Mouse (Mus musculus) MEL-GATA-1-ER (cell line): ENCODE results near the gene Mast3.
A peak's percentile ranks its signal among the peaks of the same experiment; 100 is the strongest.

Source experiments
- DNase-seq: peaks from one replicate; pipeline ENCODE4 v3.0.0-alpha.2; 2012; ENCODE audit warnings: low read depth; ENCODE audit errors: extremely low read depth

The Mast3 gene

GRCm38 (mm10) chr8:70762118-70762517 lies 42.7 kb downstream of the Mast3 start:
- peak; percentile 54 for DNase-seq

- peak; percentile 99 for DNase-seq
Measured at GRCm38 (mm10) chr8:70760775-70761406, 44.0 kb downstream of the Mast3 start, which contains the start of gene Mpv17l2. Mpv17l2 (minus strand) TSS chr8:70760946.

- no peak for DNase-seq
Measured at GRCm38 (mm10) chr8:70760350-70760749, 44.5 kb downstream of the Mast3 start.

- no peak for DNase-seq
Measured at GRCm38 (mm10) chr8:70758616-70759561, 46.0 kb downstream of the Mast3 start.

GRCm38 (mm10) chr8:70758308-70758615 lies 46.6 kb downstream of the Mast3 start:
- no peak for DNase-seq

GRCm38 (mm10) chr8:70757523-70758307 lies 47.1 kb downstream of the Mast3 start:
- DNase-seq: no peak

- no peak for DNase-seq
Measured at GRCm38 (mm10) chr8:70756476-70757040, 48.3 kb downstream of the Mast3 start.

GRCm38 (mm10) chr8:70755661-70756475 lies 49.0 kb downstream of the Mast3 start:
- no peak for DNase-seq

- DNase-seq: no peak
Measured at GRCm38 (mm10) chr8:70754871-70755660, 49.8 kb downstream of the Mast3 start.

GRCm38 (mm10) chr8:70754043-70754870 lies 50.6 kb downstream of the Mast3 start, which contains the start of gene Rab3a:
Rab3a (plus strand) TSS chr8:70754679.
- DNase-seq: peak; percentile 99

GRCm38 (mm10) chr8:70753151-70753550 lies 51.7 kb downstream of the Mast3 start:
- DNase-seq: peak; percentile 65

- DNase-seq: no peak
Measured at GRCm38 (mm10) chr8:70752000-70752764, 52.7 kb downstream of the Mast3 start.

GRCm38 (mm10) chr8:70750128-70750680 lies 54.6 kb downstream of the Mast3 start:
- no peak for DNase-seq

GRCm38 (mm10) chr8:70749097-70749674 lies 55.7 kb downstream of the Mast3 start:
- no peak for DNase-seq

- no peak for DNase-seq
Measured at GRCm38 (mm10) chr8:70748246-70749096, 56.4 kb downstream of the Mast3 start.

GRCm38 (mm10) chr8:70747211-70747890 lies 57.5 kb downstream of the Mast3 start:
- DNase-seq: no peak
